Mouse (Mus musculus): ENCODE results near the gene Dnajc3.

- TF ChIP-seq ZC3H11A (IDR thresholded peaks at IDR 0.05; ENCODE audit: borderline replicate concordance, low read depth, low read length) (peak; percentile 41; the same call in 1 of the 2 replicates), CHD2 (IDR thresholded peaks at IDR 0.05; ENCODE audit: low read depth, low read length) (no peak)
Observed at GRCm38 (mm10) chr14:119003320-119003719, 65.5 kb downstream of the Dnajc3 start.
